Mouse (Mus musculus) A20 (cell line): ENCODE measurements around the gene BC049352.
A peak's percentile ranks its signal among the peaks of the same experiment; 100 is the strongest.

Source experiments
- DNase-seq: peaks from one replicate; pipeline ENCODE4 v3.0.0-alpha.2; 2011; ENCODE audit warnings: low read depth, low spot score

BC049352 gene

GRCm38 (mm10) chr9:45181770-45182169 lies at the start of gene BC049352:
BC049352 (plus strand) TSS chr9:45182007.
- no peak for DNase-seq

GRCm38 (mm10) chr9:45133484-45134310 lies 48.1 kb upstream of the BC049352 start:
- DNase-seq, result peak; percentile 71

GRCm38 (mm10) chr9:45136442-45137169 lies 45.2 kb upstream of the BC049352 start:
- DNase-seq, result no peak

- DNase-seq, result no peak
Measured at GRCm38 (mm10) chr9:45138191-45139032, 43.4 kb upstream of the BC049352 start, which contains the start of gene Scn4b. Scn4b (plus strand) TSS chr9:45138395.

GRCm38 (mm10) chr9:45139082-45139481 lies 42.7 kb upstream of the BC049352 start:
- no peak for DNase-seq

- DNase-seq, result no peak
Measured at GRCm38 (mm10) chr9:45140945-45141344, 40.9 kb upstream of the BC049352 start.

- no peak for DNase-seq
Measured at GRCm38 (mm10) chr9:45142686-45143085, 39.1 kb upstream of the BC049352 start.

GRCm38 (mm10) chr9:45145533-45146266 lies 36.1 kb upstream of the BC049352 start:
- no peak for DNase-seq

GRCm38 (mm10) chr9:45146267-45146597 lies 35.6 kb upstream of the BC049352 start:
- peak; percentile 51 for DNase-seq

- no peak for DNase-seq
Measured at GRCm38 (mm10) chr9:45150933-45151332, 30.9 kb upstream of the BC049352 start.

GRCm38 (mm10) chr9:45153361-45153760 lies 28.4 kb upstream of the BC049352 start:
- DNase-seq, result no peak

GRCm38 (mm10) chr9:45167903-45168302 lies 13.9 kb upstream of the BC049352 start:
- DNase-seq, result no peak

- DNase-seq, result no peak
Measured at GRCm38 (mm10) chr9:45170150-45170549, 11.7 kb upstream of the BC049352 start.

- no peak for DNase-seq
Measured at GRCm38 (mm10) chr9:45171073-45171610, 10.7 kb upstream of the BC049352 start.

GRCm38 (mm10) chr9:45173475-45173874 lies 8.3 kb upstream of the BC049352 start:
- DNase-seq, result no peak

GRCm38 (mm10) chr9:45179282-45179681 lies 2.5 kb upstream of the BC049352 start:
- DNase-seq, result peak; percentile 80

GRCm38 (mm10) chr9:45182521-45182920 lies 714 bp downstream of the BC049352 start:
- peak; percentile 63 for DNase-seq

GRCm38 (mm10) chr9:45183266-45183665 lies 1.5 kb downstream of the BC049352 start:
- DNase-seq, result no peak

- no peak for DNase-seq
Measured at GRCm38 (mm10) chr9:45185250-45185649, 3.4 kb downstream of the BC049352 start.

- no peak for DNase-seq
Measured at GRCm38 (mm10) chr9:45188570-45189563, 7.1 kb downstream of the BC049352 start.
